Mouse (Mus musculus): ENCODE measurements around the gene Kdm2a. TPM values are rescaled to one million over a fixed set of nuclear protein-coding genes. Genes with fewer than 3 reads are reported as not detected.
A peak's percentile ranks its signal among the peaks of the same experiment; 100 is the strongest.

Gene Kdm2a
- total and polyA plus RNA-seq, 3 experiments, result 20.3 to 55.9 TPM; not detected in 1

DNA sequence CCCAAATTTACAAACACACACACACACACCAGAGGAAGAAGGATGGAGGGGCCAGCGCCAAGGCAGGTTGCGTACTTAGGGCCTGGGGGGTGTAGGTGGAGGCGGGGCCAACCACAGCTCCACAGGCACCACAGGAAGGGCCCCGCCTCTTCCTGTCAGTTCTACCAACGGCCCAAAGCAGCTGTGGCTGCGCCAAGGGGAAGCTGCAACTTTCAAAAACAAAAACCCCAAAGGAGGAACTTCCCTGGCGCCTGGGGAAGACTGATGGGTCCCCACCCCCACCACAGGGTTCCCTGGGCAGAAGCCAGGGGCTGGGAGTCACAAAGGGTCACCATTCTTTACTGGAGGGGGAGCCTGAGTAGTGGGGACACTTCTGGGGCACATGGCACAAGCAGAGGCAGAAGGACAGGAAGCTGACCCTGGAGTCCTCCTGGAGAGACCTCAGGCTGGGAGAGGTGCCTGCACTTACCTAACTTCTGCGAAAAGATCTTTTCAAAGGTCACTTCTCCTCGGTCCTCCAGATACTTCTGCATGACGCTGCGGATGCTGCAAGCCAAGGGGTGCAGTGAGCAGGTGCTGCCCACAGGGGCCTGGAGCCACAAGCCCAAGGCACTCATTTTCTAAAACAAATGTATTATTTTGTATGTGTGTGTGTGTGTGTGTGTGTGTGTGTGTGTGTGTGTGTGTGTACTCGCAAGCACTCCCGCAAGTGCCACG is 103.5 kb downstream of the Kdm2a start (continued):
- peak; percentile 71 for TF ChIP-seq RCOR1 (IDR thresholded peaks at IDR 0.05; ENCODE audit: low read depth, low read length)
- peak; percentile 49 for TF ChIP-seq KAT2A (conservative IDR thresholded peaks at IDR 0.05; ENCODE audit: low read depth, low read length)
- no peak for TF ChIP-seq POLR2AphosphoS5 (IDR thresholded peaks at IDR 0.05; ENCODE audit: borderline replicate concordance, low read depth, low read length)
- TF ChIP-seq GATA1 (IDR thresholded peaks at IDR 0.05; ENCODE audit: low read depth, low read length), result no peak
- 0 out of 2 replicates have a peak, but pooled peaks have one; percentile 52 for TF ChIP-seq MYC (IDR thresholded peaks at IDR 0.05; ENCODE audit: low read depth, low read length)
- TF ChIP-seq USF2 (IDR thresholded peaks at IDR 0.05; ENCODE audit: borderline replicate concordance in 1 of 2, insufficient read depth in 1 of 2, low read depth in 1 of 2, low read length in 2 of 2), result no peak
- no peak for TF ChIP-seq NRF1 (IDR thresholded peaks at IDR 0.05; ENCODE audit: insufficient read depth, low read depth, low read length, poor library complexity, severe bottlenecking)
- no peak for TF ChIP-seq UBTF (IDR thresholded peaks at IDR 0.05; ENCODE audit: borderline replicate concordance, insufficient read depth, low read depth, low read length)
- no peak for TF ChIP-seq ZKSCAN1 (IDR thresholded peaks at IDR 0.05; ENCODE audit: low read depth, low read length)
- peak; percentile 95 for TF ChIP-seq MYB (IDR thresholded peaks at IDR 0.05; ENCODE audit: low read depth, low read length)
- peak; percentile 50 for TF ChIP-seq NELFE (IDR thresholded peaks at IDR 0.05; ENCODE audit: low read depth, low read length)
- no peak for TF ChIP-seq GABPA (IDR thresholded peaks at IDR 0.05; ENCODE audit: low read depth, low read length)
- TF ChIP-seq ZC3H11A (IDR thresholded peaks at IDR 0.05; ENCODE audit: low read depth, low read length), result 0 out of 2 replicates have a peak, but pooled peaks have one; percentile 16
- TF ChIP-seq BHLHE40 (IDR thresholded peaks at IDR 0.05; ENCODE audit: borderline replicate concordance, low read depth, low read length), result peak; percentile 59; the same call in 1 of the 2 replicates
- TF ChIP-seq TCF12 (IDR thresholded peaks at IDR 0.05; ENCODE audit: low read depth, low read length), result peak; percentile 82
- TF ChIP-seq E2F4 (IDR thresholded peaks at IDR 0.05; ENCODE audit: borderline replicate concordance, low read depth, low read length), result no peak
- no peak for TF ChIP-seq CTCF (IDR thresholded peaks at IDR 0.05 in 2 of 3, conservative IDR thresholded peaks at IDR 0.05 in 1 of 3; ENCODE audit: control insufficient read depth in 1 of 3, insufficient read depth in 1 of 3, low read depth in 2 of 3, low read length in 3 of 3, poor library complexity in 1 of 3, severe bottlenecking in 1 of 3)
- peak; percentile 66 for TF ChIP-seq MAX (IDR thresholded peaks at IDR 0.05; ENCODE audit: low read length)
- 0 out of 2 replicates have a peak, but pooled peaks have one; percentile 11 for TF ChIP-seq SMC3 (IDR thresholded peaks at IDR 0.05; ENCODE audit: low read depth, low read length)
- peak; percentile 96 for TF ChIP-seq SIN3A (IDR thresholded peaks at IDR 0.05; ENCODE audit: low read length)

DNA sequence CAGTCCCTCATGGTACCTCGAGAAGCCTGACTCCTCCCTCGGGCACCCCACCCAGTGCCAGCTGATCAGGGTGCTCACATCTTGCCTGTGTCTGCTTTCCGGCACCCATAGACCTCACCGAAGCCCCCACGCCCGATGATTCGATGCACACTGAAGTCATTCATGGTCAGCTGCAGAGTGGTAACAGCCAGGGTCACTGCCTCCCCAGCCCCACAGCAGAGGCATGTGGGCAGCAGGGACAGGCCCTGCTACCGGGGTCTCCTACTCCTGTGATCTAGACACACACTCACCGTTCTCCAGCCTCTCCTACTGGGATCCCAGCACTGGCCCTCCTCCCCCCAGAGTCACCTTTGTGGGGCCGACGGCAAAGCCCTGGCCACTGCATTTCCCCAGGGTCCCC is 106.9 kb downstream of the Kdm2a start:
- no peak for DNase-seq (ENCODE audit: low read depth, low spot score)
- no peaks in the 10 kb centered on the region for H3K9me3 ChIP-seq (replicated peaks; ENCODE audit: insufficient read depth, low read length)
- peaks cover 8 to 14% of the 10 kb centered on the region in 2 experiments for H3K4me1 ChIP-seq (ENCODE audit: control insufficient read depth in 1 of 2, insufficient read depth in 2 of 2, low read length in 2 of 2)
- H3K27ac ChIP-seq (ENCODE audit: control insufficient read depth, low read depth, low read length), result no peak overlapping the region
- H3K79me2 ChIP-seq (ENCODE audit: control insufficient read depth, insufficient read depth, low read length, poor library complexity), result peaks cover 9% of the 10 kb centered on the region
- H3K4me3 ChIP-seq (ENCODE audit: control insufficient read depth in 1 of 2, insufficient read depth in 1 of 2, low read depth in 2 of 2, low read length in 2 of 2), result no peak overlapping the region
- TF ChIP-seq MAFK (IDR thresholded peaks at IDR 0.05; ENCODE audit: borderline replicate concordance, low read depth, low read length), result no peak
- no peak for TF ChIP-seq ETS1 (IDR thresholded peaks at IDR 0.05; ENCODE audit: low read depth, low read length)
- TF ChIP-seq MEF2A (IDR thresholded peaks at IDR 0.05; ENCODE audit: extremely low read depth, insufficient replicate concordance, low read depth, low read length, poor library complexity, severe bottlenecking), result no peak
- TF ChIP-seq SIN3A (IDR thresholded peaks at IDR 0.05; ENCODE audit: low read length), result no peak
- no peak for TF ChIP-seq TCF12 (IDR thresholded peaks at IDR 0.05; ENCODE audit: low read depth, low read length)
- TF ChIP-seq MYB (IDR thresholded peaks at IDR 0.05; ENCODE audit: low read depth, low read length), result no peak
- no peak for TF ChIP-seq ZMIZ1 (IDR thresholded peaks at IDR 0.05; ENCODE audit: low read depth, low read length)
- TF ChIP-seq ZKSCAN1 (IDR thresholded peaks at IDR 0.05; ENCODE audit: low read depth, low read length), result no peak
- TF ChIP-seq GATA1 (IDR thresholded peaks at IDR 0.05; ENCODE audit: low read depth, low read length), result no peak
- TF ChIP-seq CHD2 (IDR thresholded peaks at IDR 0.05; ENCODE audit: low read length), result no peak
- no peak for TF ChIP-seq TAL1 (IDR thresholded peaks at IDR 0.05; ENCODE audit: low read length)
- TF ChIP-seq KAT2A (conservative IDR thresholded peaks at IDR 0.05; ENCODE audit: low read depth, low read length), result no peak
- no peak for TF ChIP-seq MYC (IDR thresholded peaks at IDR 0.05; ENCODE audit: low read depth, low read length)
- H3K36me3 ChIP-seq (ENCODE audit: control insufficient read depth in 1 of 2, insufficient read depth in 2 of 2, low read length in 2 of 2), result peaks cover 8% of the 10 kb centered on the region in 2 experiments
- no peak overlapping the region for H3K9ac ChIP-seq (ENCODE audit: control insufficient read depth, low read depth, low read length, poor library complexity, severe bottlenecking)
- H3K27me3 ChIP-seq (ENCODE audit: control insufficient read depth in 1 of 2, insufficient read depth in 2 of 2, low read length in 2 of 2), result no peaks in the 10 kb centered on the region

All from MEL (cell line).